Mouse (Mus musculus): ENCODE measurements at regions not wholly inside any gene's neighbourhood (a gene's known extent, or its start where the extent isn't known, plus 50 kb on each side); places are given as distances from the start of the nearest gene placed in this dataset.
A peak's percentile ranks its signal among the peaks of the same experiment; 100 is the strongest.

- 21% methylated on average over 6 of the region's 6 CpGs for WGBS
- Histone ChIP-seq H3K4me2 (replicated peaks; ENCODE audit: low read depth) (0 out of 2 replicates have a peak overlapping the region, but pooled peaks have one; percentile 4), H3K36me3 (ENCODE audit: control insufficient read depth, insufficient read depth, low read length) (no peaks in the 10 kb centered on the region), H3K9me3 (ENCODE audit: control insufficient read depth, low read length) (no peaks in the 10 kb centered on the region), H3K27me3 (ENCODE audit: control insufficient read depth, insufficient read depth, low read length) (no peaks in the 10 kb centered on the region), H3K4me3 (ENCODE audit: low read depth, low read length) (no peak overlapping the region), H3K27ac (replicated peaks) (no peak overlapping the region), H3K9ac (ENCODE audit: low read length) (no peak overlapping the region), H3K4me1 (replicated peaks; ENCODE audit: control insufficient read depth, insufficient read depth) (no peaks in the 10 kb centered on the region)
- TF ChIP-seq CTCF (IDR thresholded peaks at IDR 0.05; ENCODE audit: low read depth): no peak
- no peak for TF ChIP-seq EP300 (optimal IDR thresholded peaks at IDR 0.05)
- no peak for DNase-seq (ENCODE audit: low spot score)
- no peak for ATAC-seq (ENCODE audit: low FRiP score, low TSS enrichment)
Observed at GRCm38 (mm10) chr3:149358570-149359193, 368.3 kb upstream of the Adgrl2 start.

DNA sequence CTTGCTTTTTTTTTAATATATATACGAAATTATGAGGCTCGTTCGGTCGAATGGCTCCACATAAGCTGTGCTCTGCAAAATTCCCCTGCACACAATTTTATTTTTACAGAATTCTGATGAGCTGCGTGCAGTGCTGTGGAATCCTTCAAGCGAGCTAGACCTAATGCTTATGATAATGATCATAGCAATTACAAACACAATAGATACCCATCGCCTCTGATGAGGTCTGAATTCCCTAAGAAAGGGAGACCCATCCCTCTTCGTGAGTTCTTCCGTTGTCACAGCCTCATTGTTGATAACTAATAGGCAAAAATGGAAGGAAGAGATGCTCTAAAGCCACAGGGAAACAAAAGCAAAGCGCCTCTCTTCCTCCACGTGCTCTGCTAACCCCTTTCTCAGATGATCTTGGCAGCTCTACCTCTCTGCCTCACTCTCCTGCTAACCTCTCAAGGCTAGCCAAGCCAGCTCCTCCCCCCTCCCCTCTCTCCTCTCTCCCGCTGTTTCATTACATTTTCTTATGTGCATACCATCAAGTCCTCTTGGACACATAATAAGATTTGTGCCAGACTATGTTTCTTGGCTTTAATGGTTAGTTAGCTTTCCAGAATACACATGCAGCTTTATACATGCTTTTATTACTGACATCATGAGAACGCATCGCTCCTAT, 367.7 kb upstream of the Adgrl2 start:
- Histone ChIP-seq H3K4me1 (replicated peaks; ENCODE audit: control insufficient read depth, insufficient read depth) (no peaks in the 10 kb centered on the region), H3K9ac (ENCODE audit: low read length) (no peak overlapping the region), H3K4me2 (replicated peaks; ENCODE audit: low read depth) (0 out of 2 replicates have a peak overlapping the region, but pooled peaks have one; percentile 4), H3K36me3 (ENCODE audit: control insufficient read depth, insufficient read depth, low read length) (no peaks in the 10 kb centered on the region), H3K27me3 (ENCODE audit: control insufficient read depth, insufficient read depth, low read length) (no peaks in the 10 kb centered on the region), H3K27ac (replicated peaks) (no peak overlapping the region), H3K4me3 (ENCODE audit: low read depth, low read length) (no peak overlapping the region), H3K9me3 (ENCODE audit: control insufficient read depth, low read length) (no peaks in the 10 kb centered on the region)
- no peak for ATAC-seq (ENCODE audit: low FRiP score, low TSS enrichment)
- no peak for DNase-seq (ENCODE audit: low spot score)
- WGBS: 43% methylated on average over 14 of the region's 14 CpGs
- TF ChIP-seq EP300 (optimal IDR thresholded peaks at IDR 0.05): no peak
- TF ChIP-seq CTCF (IDR thresholded peaks at IDR 0.05; ENCODE audit: low read depth): no peak

DNA sequence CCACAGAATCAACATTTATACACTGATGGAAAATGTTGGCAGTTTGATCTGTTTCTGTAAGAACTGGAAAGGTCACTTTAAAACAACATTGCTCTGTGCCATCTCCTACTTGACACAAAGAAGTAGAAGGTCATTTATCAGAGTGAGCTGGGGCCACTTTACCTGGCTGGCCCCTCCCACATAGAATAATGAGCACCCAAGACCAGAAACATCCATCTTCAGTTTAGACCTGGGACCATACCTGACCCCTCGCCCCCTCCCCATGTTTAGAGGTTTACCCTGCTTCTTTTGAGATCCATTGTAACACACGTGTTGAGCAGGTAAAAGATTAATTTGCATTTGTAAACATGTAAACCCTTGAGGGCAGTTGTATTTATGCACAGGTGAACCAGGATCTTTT, 366.8 kb upstream of the Adgrl2 start:
- Histone ChIP-seq H3K9me3 (ENCODE audit: control insufficient read depth, low read length) (no peaks in the 10 kb centered on the region), H3K4me1 (replicated peaks; ENCODE audit: control insufficient read depth, insufficient read depth) (no peaks in the 10 kb centered on the region), H3K9ac (ENCODE audit: low read length) (no peak overlapping the region), H3K4me3 (ENCODE audit: low read depth, low read length) (no peak overlapping the region), H3K27ac (replicated peaks) (no peak overlapping the region), H3K36me3 (ENCODE audit: control insufficient read depth, insufficient read depth, low read length) (no peaks in the 10 kb centered on the region), H3K27me3 (ENCODE audit: control insufficient read depth, insufficient read depth, low read length) (no peaks in the 10 kb centered on the region), H3K4me2 (replicated peaks; ENCODE audit: low read depth) (no peak overlapping the region)
- ATAC-seq (ENCODE audit: low FRiP score, low TSS enrichment) (no peak), DNase-seq (ENCODE audit: low spot score) (no peak)
- TF ChIP-seq CTCF (IDR thresholded peaks at IDR 0.05; ENCODE audit: low read depth) (no peak), EP300 (optimal IDR thresholded peaks at IDR 0.05) (no peak)
- 46% methylated on average over 2 of the region's 2 CpGs for WGBS

- Histone ChIP-seq H3K9me3 (ENCODE audit: control insufficient read depth, low read length) (no peaks in the 10 kb centered on the region), H3K4me1 (replicated peaks; ENCODE audit: control insufficient read depth, insufficient read depth) (no peaks in the 10 kb centered on the region), H3K27ac (replicated peaks) (no peak overlapping the region), H3K4me3 (ENCODE audit: low read depth, low read length) (no peak overlapping the region), H3K36me3 (ENCODE audit: control insufficient read depth, insufficient read depth, low read length) (no peaks in the 10 kb centered on the region), H3K27me3 (ENCODE audit: control insufficient read depth, insufficient read depth, low read length) (no peaks in the 10 kb centered on the region), H3K4me2 (replicated peaks; ENCODE audit: low read depth) (no peak overlapping the region), H3K9ac (ENCODE audit: low read length) (no peak overlapping the region)
- WGBS: 98% methylated on average over 11 of the region's 11 CpGs
- no peak for ATAC-seq (ENCODE audit: low FRiP score, low TSS enrichment)
- no peak for DNase-seq (ENCODE audit: low spot score)
- TF ChIP-seq EP300 (optimal IDR thresholded peaks at IDR 0.05) (no peak), CTCF (IDR thresholded peaks at IDR 0.05; ENCODE audit: low read depth) (no peak)
Observed at GRCm38 (mm10) chr3:149355362-149355761, 365.0 kb upstream of the Adgrl2 start.

GRCm38 (mm10) chr3:149353958-149354357, 363.6 kb upstream of the Adgrl2 start:
- H3K4me3 ChIP-seq (ENCODE audit: low read depth, low read length): no peak overlapping the region
- DNase-seq (ENCODE audit: low spot score) (no peak), ATAC-seq (ENCODE audit: low FRiP score, low TSS enrichment) (no peak)
- 73% methylated on average over 5 of the region's 5 CpGs for WGBS
- H3K9ac ChIP-seq (ENCODE audit: low read length): no peak overlapping the region
- no peaks in the 10 kb centered on the region for H3K9me3 ChIP-seq (ENCODE audit: control insufficient read depth, low read length)
- TF ChIP-seq CTCF (IDR thresholded peaks at IDR 0.05; ENCODE audit: low read depth) (no peak), EP300 (optimal IDR thresholded peaks at IDR 0.05) (no peak)
- no peak overlapping the region for H3K27ac ChIP-seq (replicated peaks)
- H3K36me3 ChIP-seq (ENCODE audit: control insufficient read depth, insufficient read depth, low read length): no peaks in the 10 kb centered on the region
- no peaks in the 10 kb centered on the region for H3K27me3 ChIP-seq (ENCODE audit: control insufficient read depth, insufficient read depth, low read length)
- H3K4me1 ChIP-seq (replicated peaks; ENCODE audit: control insufficient read depth, insufficient read depth): no peaks in the 10 kb centered on the region
- H3K4me2 ChIP-seq (replicated peaks; ENCODE audit: low read depth): no peak overlapping the region

DNA sequence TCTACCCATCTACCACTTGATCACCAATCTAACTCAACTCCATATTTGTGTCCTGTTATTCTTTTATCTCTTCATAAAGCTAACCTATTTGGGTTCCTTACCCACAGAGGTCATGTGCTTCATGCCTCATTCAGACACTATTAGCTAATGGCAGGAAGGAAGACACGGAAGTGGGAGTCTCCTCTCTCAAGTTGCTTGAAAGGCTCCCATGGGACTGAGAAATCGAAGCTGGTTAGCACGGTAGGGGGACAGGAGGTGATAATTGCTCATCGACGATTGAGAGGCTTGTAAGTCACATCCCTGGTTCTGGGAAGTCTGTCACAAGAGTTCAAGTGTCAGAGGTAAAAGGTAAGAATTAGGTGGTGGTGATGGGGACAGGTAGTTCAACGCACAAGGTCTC, 362.2 kb upstream of the Adgrl2 start:
- H3K9me3 ChIP-seq (ENCODE audit: control insufficient read depth, low read length): no peaks in the 10 kb centered on the region
- TF ChIP-seq EP300 (optimal IDR thresholded peaks at IDR 0.05): no peak
- TF ChIP-seq CTCF (IDR thresholded peaks at IDR 0.05; ENCODE audit: low read depth): no peak
- ATAC-seq (ENCODE audit: low FRiP score, low TSS enrichment) (no peak), DNase-seq (ENCODE audit: low spot score) (no peak)
- 58% methylated on average over 6 of the region's 6 CpGs for WGBS
- H3K36me3 ChIP-seq (ENCODE audit: control insufficient read depth, insufficient read depth, low read length): no peaks in the 10 kb centered on the region
- H3K27me3 ChIP-seq (ENCODE audit: control insufficient read depth, insufficient read depth, low read length): no peaks in the 10 kb centered on the region
- no peak overlapping the region for H3K4me2 ChIP-seq (replicated peaks; ENCODE audit: low read depth)
- H3K4me1 ChIP-seq (replicated peaks; ENCODE audit: control insufficient read depth, insufficient read depth): no peaks in the 10 kb centered on the region
- H3K4me3 ChIP-seq (ENCODE audit: low read depth, low read length): no peak overlapping the region
- H3K27ac ChIP-seq (replicated peaks): no peak overlapping the region
- H3K9ac ChIP-seq (ENCODE audit: low read length): no peak overlapping the region
